Mouse (Mus musculus) gastrocnemius, adult 2 months (tissue): Measurements from ENCODE around the gene Nrm. TPM values are rescaled to one million over a fixed set of nuclear protein-coding genes. Genes with fewer than 3 reads are reported as not detected.
A peak's percentile ranks its signal among the peaks of the same experiment; 100 is the strongest.

Experiments
- DNase-seq: peaks from one replicate; pipeline ENCODE4 v3.0.0; 2022
- H3K27ac ChIP-seq: fragments of 200-600 bp; 2 replicates; pipeline ENCODE4 v1.8.1; 2022; ENCODE audit warnings: mild to moderate bottlenecking
- H3K4me3 ChIP-seq: fragments of 200-600 bp; 2 replicates; pipeline ENCODE4 v1.8.1; 2022; ENCODE audit warnings: mild to moderate bottlenecking, moderate library complexity
- CTCF ChIP-seq: fragments of 200-600 bp; IDR thresholded peaks from 2 replicates; pipeline ENCODE4 v1.8.1; 2022; ENCODE audit warnings: antibody characterized with exemption, mild to moderate bottlenecking, moderate library complexity
- intact Hi-C: fragments of 180-260 bp; cut with DNase I; formaldehyde crosslinking; loops from one replicate; pipeline ENCODE4 v1.15.1; 2025
- total RNA-seq, 2 experiments: library from RNA; stranded (reverse); gene quantifications; 2 replicates each; pipeline ENCODE4 v1.2.3; 2021

Gene Nrm
- total RNA-seq, 2 experiments from 2014 or later = 0.82 to 0.86 TPM

- peak; percentile 94 for DNase-seq
- Histone ChIP-seq H3K4me3 (peak within 1 kb of the TSS; percentile 73), H3K27ac (peak within 1 kb of the TSS; percentile 95)
- no peak for TF ChIP-seq CTCF
- intact Hi-C loops = loop anchor here (2.0 to 10.0 kb wide), 2 partner anchors 84 to 162 kb away; partner anchors contain the start of gene Prr3
These were observed 37.9 kb upstream of the Nrm start, which contains the start of gene Flot1 for GRCm38 (mm10) chr17:35822964-35823937. Gene Flot1 (plus strand): TSS chr17:35823230.

GRCm38 (mm10) chr17:35824402-35824801 lies 36.7 kb upstream of the Nrm start:
- Histone ChIP-seq H3K4me3 (no peak overlapping the region; the same call in 1 of the 2 replicates), H3K27ac (0 out of 2 replicates have a peak overlapping the region, but pooled peaks have one; percentile 20)
- TF ChIP-seq CTCF = peak; percentile 39
- intact Hi-C loops = loop anchor here (10.0 kb wide), 1 partner anchor 160 kb away; the partner anchor contains the start of gene Prr3
- no peak for DNase-seq

GRCm38 (mm10) chr17:35825109-35825850 lies 35.8 kb upstream of the Nrm start:
- intact Hi-C loops = loop anchor here (10.0 kb wide), 1 partner anchor 160 kb away; the partner anchor contains the start of gene Prr3
- Histone ChIP-seq H3K4me3 (no peak overlapping the region), H3K27ac (no peak overlapping the region)
- no peak for DNase-seq
- no peak for TF ChIP-seq CTCF

DNA sequence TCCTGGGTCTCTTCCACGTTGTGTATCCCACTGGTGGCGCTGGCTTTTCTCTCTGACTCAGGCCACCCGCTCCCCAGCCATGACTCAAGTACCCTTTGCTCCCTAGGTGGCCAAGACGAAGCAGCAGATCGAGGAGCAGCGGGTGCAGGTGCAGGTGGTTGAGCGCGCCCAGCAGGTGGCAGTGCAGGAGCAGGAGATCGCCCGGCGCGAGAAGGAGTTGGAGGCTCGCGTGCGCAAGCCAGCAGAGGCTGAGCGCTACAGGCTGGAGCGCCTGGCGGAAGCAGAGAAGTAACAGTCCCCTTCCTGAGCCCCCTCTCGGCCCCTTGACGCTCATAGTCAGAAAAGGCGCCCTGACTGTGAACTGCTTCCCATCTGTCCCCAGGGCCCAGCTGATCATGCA lies 31.4 kb upstream of the Nrm start:
- DNase-seq = peak; percentile 89
- peak; percentile 95 for TF ChIP-seq CTCF
- Histone ChIP-seq H3K4me3 (peak overlapping the region; percentile 18; the same call in 1 of the 2 replicates), H3K27ac (peak overlapping the region; percentile 12)
- intact Hi-C loops = loop anchor here (10.0 kb wide), 1 partner anchor 155 kb away; the partner anchor contains the start of gene Prr3

GRCm38 (mm10) chr17:35832400-35833238 lies 28.5 kb upstream of the Nrm start:
- no peak for TF ChIP-seq CTCF
- no peak for DNase-seq
- intact Hi-C loops = no loop called here
- no peak overlapping the region for H3K27ac ChIP-seq
- H3K4me3 ChIP-seq = no peak overlapping the region

- no peak for TF ChIP-seq CTCF
- intact Hi-C loops = no loop called here
These were observed 27.8 kb upstream of the Nrm start for GRCm38 (mm10) chr17:35833239-35833751.

DNA sequence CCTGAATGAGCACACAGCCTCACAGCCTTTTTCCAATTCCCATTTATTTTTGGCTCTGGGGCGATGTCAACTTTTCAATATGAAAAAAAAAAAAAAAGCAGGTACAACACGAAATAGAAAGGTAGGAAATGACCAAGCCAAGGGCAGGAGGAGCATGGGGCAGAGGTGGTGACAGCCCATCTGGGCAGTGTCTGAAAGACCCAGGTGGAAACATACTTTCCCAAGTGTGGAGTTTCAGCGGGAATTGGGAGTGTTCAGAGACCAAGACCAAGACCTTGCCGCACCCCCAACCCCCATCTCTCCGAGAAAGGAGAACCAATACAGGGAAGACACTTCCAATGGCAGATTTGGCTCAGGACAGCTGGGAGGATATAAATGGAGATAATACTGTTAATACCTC lies 27.2 kb upstream of the Nrm start:
- no peak for TF ChIP-seq CTCF
- no peak overlapping the region for H3K4me3 ChIP-seq
- no peak overlapping the region for H3K27ac ChIP-seq
- no peak for DNase-seq
- intact Hi-C loops = no loop called here

More at GRCm38 (mm10) chr17:35833239-35833751, 27.8 kb upstream of the Nrm start:
- DNase-seq = no peak
- no peak overlapping the region for H3K4me3 ChIP-seq
- H3K27ac ChIP-seq = no peak overlapping the region

DNA sequence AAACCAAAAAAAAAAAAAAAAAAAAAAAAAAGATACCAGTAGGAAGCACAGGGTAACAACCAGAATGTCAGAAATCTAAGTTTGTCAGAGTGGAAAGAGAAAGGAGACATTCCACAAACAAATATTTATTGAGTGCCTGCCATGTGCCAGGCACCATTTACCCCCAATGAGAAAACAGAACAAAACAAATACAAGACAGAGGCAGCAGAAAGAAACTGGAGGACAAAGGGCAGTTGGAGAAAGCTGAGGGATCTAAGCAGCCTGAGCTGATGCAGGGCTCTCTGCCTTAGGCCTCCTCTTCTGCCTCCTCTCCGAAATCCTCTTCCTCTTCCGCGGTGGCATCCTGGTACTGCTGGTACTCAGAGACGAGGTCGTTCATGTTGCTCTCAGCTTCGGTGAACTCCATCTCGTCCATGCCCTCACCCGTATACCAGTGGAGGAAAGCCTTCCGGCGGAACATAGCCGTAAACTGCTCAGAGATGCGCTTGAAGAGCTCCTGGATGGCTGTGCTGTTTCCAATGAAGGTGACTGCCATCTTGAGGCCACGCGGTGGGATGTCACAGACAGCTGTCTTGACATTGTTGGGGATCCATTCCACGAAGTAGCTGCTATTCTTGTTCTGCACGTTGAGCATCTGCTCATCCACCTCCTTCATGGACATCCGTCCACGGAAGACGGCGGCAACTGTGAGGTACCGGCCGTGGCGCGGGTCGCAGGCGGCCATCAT lies 26.3 kb upstream of the Nrm start:
- peak overlapping the region; percentile 12; the same call in 1 of the 2 replicates for H3K27ac ChIP-seq
- TF ChIP-seq CTCF = no peak
- DNase-seq = no peak
- no peak overlapping the region for H3K4me3 ChIP-seq
- intact Hi-C loops = no loop called here

DNA sequence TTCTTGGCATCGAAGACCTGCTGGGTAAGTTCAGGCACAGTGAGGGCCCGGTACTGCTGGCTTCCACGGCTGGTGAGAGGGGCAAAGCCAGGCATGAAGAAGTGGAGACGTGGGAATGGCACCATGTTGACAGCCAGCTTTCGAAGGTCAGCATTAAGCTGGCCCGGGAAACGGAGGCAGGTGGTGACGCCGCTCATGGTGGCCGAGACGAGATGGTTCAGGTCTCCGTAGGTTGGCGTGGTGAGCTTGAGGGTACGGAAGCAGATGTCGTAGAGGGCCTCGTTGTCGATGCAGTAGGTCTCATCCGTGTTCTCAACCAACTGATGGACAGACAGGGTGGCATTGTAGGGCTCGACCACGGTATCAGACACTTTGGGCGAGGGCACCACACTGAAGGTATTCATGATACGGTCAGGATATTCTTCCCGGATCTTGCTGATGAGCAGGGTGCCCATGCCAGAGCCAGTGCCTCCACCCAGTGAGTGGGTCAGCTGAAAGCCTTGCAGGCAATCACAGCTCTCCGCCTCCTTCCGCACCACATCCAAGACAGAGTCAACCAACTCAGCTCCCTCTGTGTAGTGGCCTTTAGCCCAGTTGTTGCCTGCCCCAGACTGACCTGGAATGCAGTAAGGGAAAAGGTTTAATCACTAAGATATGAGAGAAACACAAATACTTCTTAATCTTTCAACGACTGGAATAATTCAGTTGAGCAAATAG lies 25.5 kb upstream of the Nrm start:
- peak; percentile 39 for DNase-seq
- intact Hi-C loops = loop anchor here (1.0 to 2.0 kb wide), 2 partner anchors 38 to 81 kb away; partner anchors contain the start of genes Mrps18b and Ppp1r10
- Histone ChIP-seq H3K27ac (no peak overlapping the region), H3K4me3 (peak overlapping the region; percentile 84; the same call in 1 of the 2 replicates)
- TF ChIP-seq CTCF = no peak

GRCm38 (mm10) chr17:35836178-35836965 lies 24.7 kb upstream of the Nrm start:
- peak; percentile 92 for TF ChIP-seq CTCF
- Histone ChIP-seq H3K27ac (peak overlapping the region; percentile 87), H3K4me3 (peak overlapping the region; percentile 84)
- intact Hi-C loops = loop anchor here (1.0 to 2.0 kb wide), 2 partner anchors 37 to 80 kb away; partner anchors contain the start of genes Mrps18b and Ppp1r10
- peak; percentile 85 for DNase-seq
